Comparison of ENCODE assay signal across 29 mouse cellular contexts in the genomic region with DNA sequence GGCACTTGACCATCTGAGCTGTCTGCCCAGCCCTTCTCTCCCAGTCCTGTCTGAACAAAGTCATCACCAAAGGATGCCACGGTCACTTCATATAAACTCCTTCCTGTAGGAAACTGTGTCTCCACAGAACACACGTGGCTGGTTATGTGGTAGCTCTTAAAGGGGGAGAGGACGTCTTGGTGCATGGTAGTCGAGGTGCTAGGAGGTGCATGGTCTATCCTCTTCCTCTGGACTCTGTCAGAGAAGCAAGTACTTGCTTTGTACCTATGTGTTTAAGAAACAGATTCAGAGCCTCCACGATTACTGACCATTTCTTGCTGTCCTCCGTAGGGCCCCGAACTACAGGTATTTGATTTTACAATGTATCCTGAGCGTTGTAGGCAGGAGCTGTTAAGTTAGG.
"Had no signal": no experiment of that assay in that cellular context is flagged by ENCODE, and none has a peak within 500 bp of the region (broad histone marks: within the 10 kb centered on the region; RNA-seq: fewer than 3 reads in every experiment).

No protein-coding gene starts in this region.

- DNase-seq: heart, postnatal 10 days; heart, postnatal 14 days; heart, postnatal 36 days; heart, postnatal 4 days; kidney, adult 11 months; kidney, adult 18-20 months; kidney, adult 2 months; kidney, adult 8-10 months; kidney, adult 9 months; kidney, postnatal 10 days; kidney, postnatal 14 days; kidney, postnatal 25 days; kidney, postnatal 36 days; kidney, postnatal 4 days; layer of hippocampus, adult 9-11 months; layer of hippocampus, postnatal 36 days had no signal

- H3K4me3 ChIP-seq: heart, embryonic 12.5 days; heart, embryonic 13.5 days; heart, embryonic 15.5 days; hindbrain, embryonic 10.5 days; hindbrain, embryonic 12.5 days; hindbrain, embryonic 13.5 days; hindbrain, embryonic 15.5 days; intestine, embryonic 15.5 days; kidney, embryonic 15.5 days; layer of hippocampus, adult 2 months; left cerebral cortex, adult 2 months had no signal

- H3K27me3 ChIP-seq: heart, embryonic 12.5 days; heart, embryonic 13.5 days; heart, embryonic 15.5 days; hindbrain, embryonic 12.5 days; hindbrain, embryonic 13.5 days; hindbrain, embryonic 15.5 days; intestine, embryonic 15.5 days; kidney, embryonic 15.5 days had no signal

- H3K4me2 ChIP-seq: heart, embryonic 11.5 days; heart, embryonic 12.5 days; heart, embryonic 13.5 days; heart, embryonic 15.5 days; hindbrain, embryonic 12.5 days; hindbrain, embryonic 13.5 days; hindbrain, embryonic 14.5 days; hindbrain, embryonic 15.5 days; intestine, embryonic 15.5 days; kidney, embryonic 15.5 days had no signal
